Mouse (Mus musculus) gastrocnemius, adult 2 months (tissue): Measurements from ENCODE around the gene Tcf7l2. TPM values are rescaled to one million over a fixed set of nuclear protein-coding genes. Genes with fewer than 3 reads are reported as not detected.

ENCODE experiments used
- DNase-seq: peaks from one replicate; pipeline ENCODE4 v3.0.0; 2022
- H3K27ac ChIP-seq: fragments of 200-600 bp; 2 replicates; pipeline ENCODE4 v1.8.1; 2022; ENCODE audit warnings: mild to moderate bottlenecking
- H3K4me3 ChIP-seq: fragments of 200-600 bp; 2 replicates; pipeline ENCODE4 v1.8.1; 2022; ENCODE audit warnings: mild to moderate bottlenecking, moderate library complexity
- CTCF ChIP-seq: fragments of 200-600 bp; IDR thresholded peaks from 2 replicates; pipeline ENCODE4 v1.8.1; 2022; ENCODE audit warnings: antibody characterized with exemption, mild to moderate bottlenecking, moderate library complexity
- intact Hi-C: fragments of 180-260 bp; cut with DNase I; formaldehyde crosslinking; loops from one replicate; pipeline ENCODE4 v1.15.1; 2025
- total RNA-seq, 2 experiments: library from RNA; stranded (reverse); gene quantifications; 2 replicates each; pipeline ENCODE4 v1.2.3; 2021

Tcf7l2 gene
- total RNA-seq, 2 experiments from 2014 or later = 10.3 to 11.0 TPM

DNA sequence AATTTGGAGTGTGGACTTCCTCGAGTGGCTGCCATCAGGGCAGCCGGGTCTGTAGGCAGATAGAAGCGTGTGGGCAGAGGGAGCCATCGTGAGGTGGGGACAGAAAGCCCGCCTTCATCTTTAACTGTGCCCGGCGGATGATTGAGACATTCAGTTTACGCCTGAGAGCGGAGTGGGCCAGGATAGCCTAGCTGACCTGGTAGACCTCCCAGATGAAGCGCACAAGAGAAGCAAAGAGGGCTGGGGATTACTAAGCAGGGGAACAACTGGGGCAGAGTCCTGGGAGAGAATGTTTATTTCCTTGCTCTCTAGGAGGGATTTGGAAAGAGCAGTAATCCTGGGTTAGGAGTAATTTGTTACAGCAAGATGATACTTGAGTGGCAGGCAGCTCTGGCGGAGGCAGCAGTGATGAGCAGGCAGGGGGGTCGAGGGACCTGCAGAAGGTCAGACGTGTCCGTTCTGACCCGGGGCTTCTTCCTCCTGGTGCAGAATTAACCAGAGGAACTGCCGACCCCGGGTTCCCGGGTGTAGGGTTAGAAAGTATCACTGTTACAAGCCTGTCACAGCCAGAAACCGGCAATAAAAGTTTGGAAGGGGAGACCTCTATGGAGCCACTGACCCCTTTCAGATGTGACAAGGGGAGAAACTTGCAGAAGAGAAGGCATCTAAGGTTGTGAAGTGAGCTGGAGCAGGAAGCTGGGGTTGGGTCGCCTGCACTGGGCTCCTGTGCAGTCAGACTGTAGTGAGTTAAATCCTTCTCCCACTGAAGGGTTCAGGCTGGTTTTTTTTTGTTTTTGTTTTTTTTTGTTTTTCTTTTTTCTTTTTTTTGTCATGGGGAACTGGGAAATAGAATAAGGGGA lies 65.8 kb downstream of the Tcf7l2 start:
- Histone ChIP-seq H3K27ac (peak overlapping the region; percentile 63), H3K4me3 (peak overlapping the region; percentile 46)
- intact Hi-C loops = no loop called here
- DNase-seq = peak; percentile 69
- peak; percentile 36; the same call in 1 of the 2 replicates for TF ChIP-seq CTCF

DNA sequence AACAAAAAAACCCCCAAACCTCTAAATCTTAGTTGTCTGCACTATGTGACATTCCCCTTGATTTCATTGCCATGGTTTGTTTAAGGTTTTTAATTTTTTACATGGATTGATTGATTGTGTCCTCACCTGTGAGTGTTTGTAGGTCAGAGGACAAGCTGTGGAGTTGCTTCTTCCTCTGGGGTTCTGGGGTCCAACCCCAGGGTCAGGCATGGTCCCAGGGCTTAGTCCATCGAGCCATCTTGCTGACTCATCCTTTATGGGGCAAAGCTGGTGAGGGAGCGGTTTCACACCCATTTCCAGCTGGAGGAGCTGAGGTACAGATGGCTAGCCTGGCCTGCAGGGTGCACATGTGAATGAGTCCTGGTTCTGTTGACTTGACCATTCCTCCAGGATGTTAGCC lies 66.7 kb downstream of the Tcf7l2 start:
- intact Hi-C loops = no loop called here
- DNase-seq = no peak
- TF ChIP-seq CTCF = no peak
- Histone ChIP-seq H3K4me3 (no peak overlapping the region), H3K27ac (no peak overlapping the region)

DNA sequence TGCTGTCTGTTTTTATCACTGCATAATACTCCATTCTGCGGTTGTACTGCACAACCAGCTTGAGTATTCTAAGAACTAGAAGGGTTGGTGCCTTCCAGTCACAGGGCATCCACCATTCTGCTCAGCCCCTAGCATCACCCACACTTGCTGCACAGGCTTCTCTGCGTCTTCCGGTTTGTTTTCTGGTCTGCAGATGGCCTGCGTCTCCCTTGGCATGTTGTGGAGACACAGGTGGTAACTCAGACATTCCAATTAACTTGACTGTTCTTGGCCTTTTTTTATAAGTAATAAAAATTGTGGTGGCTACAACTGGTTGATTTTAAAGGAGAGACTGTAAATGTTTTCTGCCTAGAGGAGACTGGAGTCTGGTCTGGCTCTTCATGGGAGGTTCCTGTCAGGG lies 67.9 kb downstream of the Tcf7l2 start:
- DNase-seq = no peak
- no peak overlapping the region for H3K27ac ChIP-seq
- H3K4me3 ChIP-seq = no peak overlapping the region
- no peak for TF ChIP-seq CTCF
- intact Hi-C loops = no loop called here

DNA sequence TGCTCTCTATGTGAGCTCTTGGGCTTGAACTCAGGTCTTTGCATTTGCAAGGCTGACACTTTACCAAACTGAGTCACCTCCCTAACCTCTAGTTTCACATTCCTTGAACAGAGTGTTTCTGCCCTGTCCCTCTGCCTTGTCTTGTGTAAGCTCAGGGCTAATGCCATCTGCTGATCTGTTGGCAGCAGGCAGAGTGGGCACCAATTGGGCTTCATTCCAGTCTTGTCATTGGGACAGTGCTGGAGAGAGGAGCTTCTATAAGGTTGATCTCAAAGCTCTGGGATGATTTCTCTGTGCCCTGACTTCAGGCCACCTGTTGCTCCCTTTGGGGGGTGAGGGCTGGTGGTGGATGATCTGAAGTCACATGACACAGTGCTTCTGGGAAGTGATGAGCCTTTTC lies 70.6 kb downstream of the Tcf7l2 start:
- no peak overlapping the region for H3K4me3 ChIP-seq
- intact Hi-C loops = no loop called here
- no peak overlapping the region for H3K27ac ChIP-seq
- no peak for TF ChIP-seq CTCF
- no peak for DNase-seq

DNA sequence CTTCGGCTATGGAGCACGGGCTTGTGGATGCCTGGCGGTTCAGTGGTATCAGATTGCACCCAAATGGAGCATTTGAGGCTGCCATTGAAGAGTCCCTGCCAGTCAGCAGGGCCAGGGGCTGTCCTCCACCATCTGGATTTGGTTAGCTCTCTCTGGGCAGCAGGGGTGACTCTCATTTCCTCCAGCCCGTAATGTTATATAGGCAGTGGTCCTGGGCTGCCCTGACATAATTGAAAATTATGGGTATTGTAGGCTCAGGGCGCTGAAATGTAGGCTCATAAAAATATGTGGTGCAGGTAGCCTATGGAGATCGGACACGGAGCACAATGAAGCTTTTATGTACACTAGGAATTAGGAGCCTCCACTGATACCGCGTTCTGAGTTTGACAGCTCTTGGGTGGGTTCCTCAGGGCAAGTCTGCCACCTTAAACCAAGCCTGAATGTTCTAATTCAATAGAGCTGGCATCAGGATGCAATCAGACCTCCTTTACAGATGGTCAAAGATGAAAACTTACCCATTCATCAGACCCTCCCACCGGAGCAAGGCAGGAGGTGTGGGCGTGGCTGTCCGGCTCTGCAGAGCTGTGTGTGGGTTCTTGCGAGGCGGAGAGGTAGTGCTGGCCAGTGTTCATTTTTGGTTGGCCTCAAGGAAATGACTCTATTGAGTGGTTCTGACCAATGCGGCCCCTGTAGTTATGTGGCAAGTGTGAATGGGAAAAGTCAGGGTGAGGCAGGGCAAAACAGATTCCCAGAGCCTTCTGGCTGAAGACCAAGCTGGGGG lies 73.6 kb downstream of the Tcf7l2 start:
- Histone ChIP-seq H3K4me3 (peak overlapping the region; percentile 29), H3K27ac (0 out of 2 replicates have a peak overlapping the region, but pooled peaks have one; percentile 12)
- intact Hi-C loops = no loop called here
- TF ChIP-seq CTCF = no peak
- peak; percentile 44 for DNase-seq

DNA sequence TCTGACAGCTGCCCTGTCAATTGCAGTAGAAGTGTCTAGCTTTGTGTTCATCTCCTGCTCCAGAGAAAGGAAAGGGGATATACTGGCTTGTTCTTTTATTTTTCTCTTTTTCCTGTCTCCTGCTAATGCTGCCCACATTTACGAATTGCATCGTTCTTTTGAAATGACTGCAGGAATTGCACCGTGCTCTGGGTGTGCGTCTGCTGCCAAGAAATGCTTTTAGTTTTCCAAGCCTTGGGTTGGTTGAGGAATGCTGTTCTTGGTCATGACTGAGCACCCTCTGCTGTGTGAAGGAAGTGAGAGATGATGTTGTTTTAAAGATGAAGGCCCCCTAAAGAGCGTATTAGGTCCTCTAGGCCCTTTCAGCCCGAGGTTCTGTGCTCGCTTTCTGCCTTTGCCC lies 75.4 kb downstream of the Tcf7l2 start:
- no peak overlapping the region for H3K4me3 ChIP-seq
- DNase-seq = no peak
- H3K27ac ChIP-seq = no peak overlapping the region
- no peak for TF ChIP-seq CTCF
- intact Hi-C loops = no loop called here

DNA sequence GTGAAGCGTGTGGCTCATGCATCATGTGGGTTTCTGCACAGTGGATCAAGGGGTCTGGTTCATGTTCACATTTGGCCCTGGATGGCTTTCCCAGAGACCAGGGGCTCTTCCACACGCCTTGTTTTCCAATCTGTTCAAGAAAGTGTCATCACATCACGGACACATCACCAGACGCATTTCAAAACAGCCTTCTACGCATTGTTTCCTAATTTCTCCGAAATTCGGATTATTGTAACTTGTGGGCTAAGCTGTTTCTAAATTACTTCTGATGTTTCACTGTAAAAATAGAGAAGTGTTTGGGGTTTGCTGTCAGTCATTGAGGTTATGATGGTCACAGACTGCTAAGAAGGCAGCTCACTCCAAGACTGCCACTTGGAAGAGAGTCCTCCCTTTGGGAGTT lies 78.6 kb downstream of the Tcf7l2 start:
- TF ChIP-seq CTCF = no peak
- Histone ChIP-seq H3K4me3 (no peak overlapping the region), H3K27ac (no peak overlapping the region)
- no peak for DNase-seq
- intact Hi-C loops = no loop called here

DNA sequence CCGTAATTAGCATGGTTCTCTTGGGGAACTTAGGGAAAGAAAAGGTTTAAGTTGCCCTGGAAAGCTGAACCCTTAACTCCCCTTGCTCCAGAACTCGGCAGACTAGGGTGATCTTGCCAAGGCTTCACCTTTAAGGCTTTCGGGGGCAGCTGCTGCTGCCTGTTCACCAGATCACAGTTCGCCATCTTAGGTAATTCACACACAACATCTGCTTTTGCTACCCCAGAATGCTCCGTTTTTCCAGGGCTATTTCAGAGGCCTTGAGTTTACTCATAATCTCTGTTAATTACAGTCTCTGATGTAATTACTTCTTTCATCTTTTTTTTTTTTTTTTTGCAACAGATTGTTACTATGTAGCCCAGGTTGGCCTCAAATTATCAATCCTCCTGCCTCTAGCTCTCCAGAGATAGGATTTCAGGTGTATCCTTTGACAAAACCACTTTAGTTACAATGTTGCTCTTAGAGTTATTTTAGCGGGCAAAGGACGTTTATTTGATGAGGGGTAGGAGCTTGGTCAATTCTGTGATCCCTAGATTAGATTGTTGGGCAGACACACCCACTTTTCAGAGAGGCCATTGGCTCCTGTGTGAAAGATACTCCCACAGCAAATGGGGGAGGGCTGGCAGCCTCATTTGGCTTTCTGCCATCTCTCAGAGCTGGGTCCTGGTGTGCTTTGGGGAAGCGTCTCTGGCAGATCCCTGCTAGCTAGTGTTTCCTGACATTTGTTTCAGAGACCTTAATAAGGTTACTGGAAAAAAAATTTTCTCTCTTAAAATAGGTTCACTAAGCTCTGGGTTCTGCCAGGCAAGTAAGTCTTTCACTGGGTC lies 83.6 kb downstream of the Tcf7l2 start:
- intact Hi-C loops = no loop called here
- Histone ChIP-seq H3K4me3 (no peak overlapping the region; the same call in 1 of the 2 replicates), H3K27ac (peak overlapping the region; percentile 64)
- DNase-seq = peak; percentile 74
- no peak for TF ChIP-seq CTCF

DNA sequence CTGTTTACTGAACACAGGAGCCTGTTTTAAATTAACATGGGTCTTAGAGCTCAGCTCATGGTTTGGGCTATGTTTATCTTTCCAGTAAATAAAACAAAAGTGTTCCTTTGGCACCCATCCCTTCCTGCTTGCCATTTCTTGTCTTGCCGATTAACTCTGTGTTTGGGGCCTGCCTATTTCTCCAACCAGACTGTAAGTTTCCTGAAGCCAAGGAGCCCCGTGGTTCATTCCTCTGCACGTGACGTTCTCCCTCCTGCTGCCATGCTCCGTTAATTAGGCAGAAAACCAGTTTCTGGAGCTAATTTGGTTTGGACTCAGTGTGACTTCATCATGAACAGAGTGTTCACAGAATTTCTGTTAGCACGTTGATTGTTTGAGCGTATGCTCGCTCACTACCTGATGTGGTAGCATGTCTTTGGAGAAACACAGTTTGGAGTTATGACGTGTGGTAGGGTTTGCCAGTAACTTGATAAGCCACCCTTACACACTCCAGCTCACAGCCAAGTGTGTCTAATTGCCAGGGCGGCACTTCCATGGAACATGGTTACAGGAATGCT lies 84.4 kb downstream of the Tcf7l2 start:
- intact Hi-C loops = loop anchor here (2.0 kb wide), 1 partner anchor 25 kb away; no protein-coding TSS in a partner anchor
- no peak for TF ChIP-seq CTCF
- peak; percentile 61 for DNase-seq
- peak overlapping the region; percentile 64 for H3K27ac ChIP-seq
- H3K4me3 ChIP-seq = peak overlapping the region; percentile 18; the same call in 1 of the 2 replicates

DNA sequence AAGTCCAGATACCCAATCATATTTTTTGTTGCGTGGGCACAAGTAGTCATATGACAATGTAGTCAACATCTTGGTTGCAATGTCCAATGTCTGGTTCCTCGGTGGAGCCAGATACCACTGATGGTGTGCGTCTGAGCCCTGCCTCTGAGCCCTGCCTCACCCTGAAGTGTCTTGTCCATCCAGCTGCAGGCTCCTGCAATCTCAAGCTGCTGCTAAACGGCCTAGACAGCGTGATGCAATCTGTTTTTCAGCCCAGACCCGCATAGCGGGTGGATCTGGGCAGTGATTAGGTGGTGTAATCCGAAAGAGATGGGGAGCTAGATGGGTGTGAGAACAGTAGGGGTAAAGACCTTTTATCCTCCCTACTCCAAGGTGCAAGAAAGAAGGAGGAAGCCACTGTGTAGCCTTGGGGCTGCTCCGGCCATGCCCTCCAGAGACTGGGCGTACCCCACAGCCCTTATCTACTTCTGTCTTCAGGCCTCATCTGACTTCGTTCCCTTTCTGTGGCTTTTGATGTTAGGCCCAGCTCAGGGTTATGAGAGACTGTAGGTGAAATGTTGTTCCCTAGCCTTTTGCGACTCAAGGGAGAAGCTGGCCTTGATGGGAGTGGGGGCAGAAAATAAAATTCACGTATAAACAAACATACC lies 86.1 kb downstream of the Tcf7l2 start:
- no peak for TF ChIP-seq CTCF
- intact Hi-C loops = loop anchor here (2.0 kb wide), 1 partner anchor 23 kb away; no protein-coding TSS in a partner anchor

DNA sequence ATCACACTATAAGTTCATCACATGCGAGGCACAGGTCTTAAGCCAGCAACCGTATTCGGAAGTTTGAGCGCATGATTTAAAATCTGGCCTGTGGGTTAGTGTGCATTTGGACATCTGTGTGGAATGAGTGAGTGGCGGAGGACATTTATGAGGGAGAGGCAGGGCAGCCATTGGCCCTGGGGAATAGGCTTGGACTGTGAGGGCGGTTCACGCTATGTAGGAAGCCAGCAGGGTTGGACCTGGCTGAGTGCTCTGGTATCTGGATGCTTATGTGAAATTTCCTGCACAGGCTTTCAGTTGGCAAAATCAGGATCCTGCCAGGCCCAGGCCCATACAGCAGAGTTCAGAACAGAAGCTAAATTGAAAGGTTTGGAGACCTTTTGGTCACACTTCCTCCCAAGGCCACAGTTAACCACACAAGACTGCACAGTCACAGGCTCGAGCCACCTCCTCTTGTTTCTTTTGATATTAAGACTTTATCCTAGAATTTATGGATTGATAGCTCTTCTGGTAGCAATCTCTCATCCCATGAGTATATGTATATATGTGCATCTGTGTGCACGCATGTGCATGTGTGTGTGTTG lies 89.4 kb downstream of the Tcf7l2 start:
- DNase-seq = peak; percentile 67
- Histone ChIP-seq H3K4me3 (no peak overlapping the region), H3K27ac (peak overlapping the region; percentile 53; the same call in 1 of the 2 replicates)
- TF ChIP-seq CTCF = no peak
- intact Hi-C loops = no loop called here

More for the DNA sequence above, 86.1 kb downstream of the Tcf7l2 start:
- H3K27ac ChIP-seq = peak overlapping the region; percentile 53
- no peak for DNase-seq
- H3K4me3 ChIP-seq = no peak overlapping the region
